Mouse (Mus musculus) mouse embryonic stem cell (cell line): ENCODE results near the gene Fam92a.
"Not testable (repeated sequence)": the region's sequence is repeated elsewhere in the genome, so short reads cannot be mapped to it uniquely, and the experiment has no call there.

ENCODE experiments used
- in situ Hi-C, 2 experiments: fragments of 300-500 bp; cut with MboI; formaldehyde crosslinking; loops; 1 replicate in 1 of 2; 3 replicates in 1 of 2; pipeline ENCODE4 v1.14.3; 2019 to 2020; ENCODE audit warnings: low sequenced_read_pairs in 2 of 2, low pct_unique_long_range_greater_than_20kb in 1 of 2, mixed read lengths in 1 of 2; ENCODE audit not compliant: unreplicated experiment in 1 of 2

Gene Fam92a

GRCm38 (mm10) chr4:12171318-12172091 is at the start of gene Fam92a:
TSS of gene Fam92a (minus strand) at chr4:12172015.
- in situ Hi-C loops = no loop called here

GRCm38 (mm10) chr4:12178992-12179391 is 7.2 kb upstream of the Fam92a start:
- in situ Hi-C loops = no loop called here

- in situ Hi-C loops = no loop called here
These were observed 863 bp downstream of the Fam92a start for GRCm38 (mm10) chr4:12170986-12171317.

- in situ Hi-C loops = no loop called here
These were observed 24.2 kb downstream of the Fam92a start for GRCm38 (mm10) chr4:12147660-12148059.

GRCm38 (mm10) chr4:12141516-12141915 is 30.3 kb downstream of the Fam92a start:
- in situ Hi-C loops = not testable (repeated sequence)

GRCm38 (mm10) chr4:12140592-12141062 is 31.2 kb downstream of the Fam92a start:
- in situ Hi-C loops = not testable (repeated sequence)

- in situ Hi-C loops = not testable (repeated sequence)
These were observed 31.7 kb downstream of the Fam92a start, which contains the start of gene Rbm12b1 for GRCm38 (mm10) chr4:12140141-12140567. TSS of gene Rbm12b1 (plus strand) at chr4:12140264.
